Comparison of ENCODE assay signal across 18 mouse cellular contexts in the genomic region with DNA sequence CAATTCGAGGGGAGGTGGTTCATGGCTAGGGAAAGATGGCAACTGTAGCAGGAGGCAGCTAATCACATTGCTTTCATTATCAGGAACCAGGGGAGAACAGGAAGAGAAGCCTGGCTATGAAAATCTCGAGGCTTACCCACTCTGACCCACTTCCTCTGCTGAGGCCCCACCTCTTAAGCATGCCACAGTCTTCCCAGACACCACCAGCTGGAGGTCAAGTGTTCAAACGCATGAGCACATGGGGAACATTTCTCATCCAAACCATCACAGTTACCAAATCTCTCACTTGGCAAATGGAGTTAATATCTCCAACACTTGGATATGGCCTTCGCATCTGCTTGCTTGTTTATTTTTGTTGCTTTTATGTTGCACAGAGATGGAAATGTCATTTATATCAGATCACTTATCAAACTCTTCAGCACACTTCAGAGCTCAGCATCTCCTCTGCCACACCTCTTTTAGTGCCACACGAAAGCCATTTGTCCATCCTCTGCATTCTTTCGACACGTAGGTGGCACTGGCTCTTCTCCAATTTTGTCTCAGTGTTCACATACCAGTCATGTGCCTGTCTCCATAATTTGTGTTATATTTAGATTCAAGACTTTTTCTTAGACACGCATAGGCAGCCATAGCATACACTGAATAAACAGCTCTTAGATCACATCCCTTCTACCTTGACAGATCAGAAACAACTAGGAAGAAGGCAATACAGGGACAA. TPM values are rescaled to one million over a fixed set of nuclear protein-coding genes. Genes with fewer than 3 reads are reported as not detected.
DNase-seq lines count a peak whose midpoint lies in the region; ATAC-seq and TF ChIP-seq lines count a peak whose summit lies in the region.
"Had no signal": no experiment of that assay in that cellular context is flagged by ENCODE, and none has a peak within 500 bp of the region (broad histone marks: within the 10 kb centered on the region; RNA-seq: fewer than 3 reads in every experiment).

No protein-coding gene starts in this region.

- peak overlapping the region; percentile 30; the same call in 1 of the 2 replicates for H3K27ac ChIP-seq in lung, embryonic 14.5 days (ENCODE audit: low read depth)
- peak overlapping the region; percentile 56 for H3K27ac ChIP-seq in heart, embryonic 15.5 days
- H3K27ac ChIP-seq: embryonic facial prominence, embryonic 15.5 days; forebrain, embryonic 15.5 days; hindbrain, embryonic 12.5 days; limb, embryonic 12.5 days; liver, embryonic 15.5 days had no signal

- no peaks in the 10 kb centered on the region for H3K4me1 ChIP-seq in lung, embryonic 14.5 days (ENCODE audit: insufficient read depth)
- peaks cover 13% of the 10 kb centered on the region for H3K4me1 ChIP-seq in heart, embryonic 15.5 days (replicated peaks)
- H3K4me1 ChIP-seq: embryonic facial prominence, embryonic 15.5 days; forebrain, embryonic 15.5 days; limb, embryonic 12.5 days; liver, embryonic 15.5 days had no signal

- no peaks in the 10 kb centered on the region for H3K27me3 ChIP-seq in lung, embryonic 14.5 days (ENCODE audit: insufficient read depth, low read length)
- H3K27me3 ChIP-seq in heart, embryonic 15.5 days: no peaks in the 10 kb centered on the region
- H3K27me3 ChIP-seq: embryonic facial prominence, embryonic 15.5 days; forebrain, embryonic 15.5 days; hindbrain, embryonic 12.5 days; limb, embryonic 12.5 days; liver, embryonic 15.5 days had no signal

- no peak overlapping the region for H3K9ac ChIP-seq in lung, embryonic 14.5 days
- H3K9ac ChIP-seq in heart, embryonic 15.5 days: no peak overlapping the region
- H3K9ac ChIP-seq: embryonic facial prominence, embryonic 15.5 days; forebrain, embryonic 15.5 days; hindbrain, embryonic 12.5 days; limb, embryonic 12.5 days; liver, embryonic 15.5 days had no signal

- DNase-seq in frontal cortex, adult 2 months (ENCODE audit: extremely low spot score in 1 of 2, low spot score in 1 of 2): peak; percentile 40 to 55
- no peak for DNase-seq in frontal cortex, postnatal 14 days (ENCODE audit: low spot score in 2 of 2)
- peak; percentile 63 for DNase-seq in lung, embryonic 14.5 days
- no peak for DNase-seq in lung, postnatal 25 days (ENCODE audit: low spot score)
- no peak for DNase-seq in cerebellum, adult 11 months
- DNase-seq in cerebellum, adult 9-10 months: no peak
- DNase-seq: adrenal gland, postnatal 14 days; gastrocnemius, postnatal 10 days; kidney, postnatal 25 days had no signal

- H3K36me3 ChIP-seq in lung, embryonic 14.5 days (ENCODE audit: insufficient read depth): no peaks in the 10 kb centered on the region
- no peaks in the 10 kb centered on the region for H3K36me3 ChIP-seq in heart, embryonic 15.5 days
- H3K36me3 ChIP-seq: embryonic facial prominence, embryonic 15.5 days; forebrain, embryonic 15.5 days; hindbrain, embryonic 12.5 days; limb, embryonic 12.5 days; liver, embryonic 15.5 days had no signal

- WGBS in lung, embryonic 14.5 days: 26% methylated on average over 8 of the region's 8 CpGs
- WGBS in heart, embryonic 15.5 days: 32% methylated on average over 8 of the region's 8 CpGs

- no peak overlapping the region for H3K4me3 ChIP-seq in lung, embryonic 14.5 days (ENCODE audit: low read depth, low read length)
- no peak overlapping the region for H3K4me3 ChIP-seq in heart, embryonic 15.5 days
- H3K4me3 ChIP-seq: embryonic facial prominence, embryonic 15.5 days; forebrain, embryonic 15.5 days; hindbrain, embryonic 12.5 days; limb, embryonic 12.5 days; liver, embryonic 15.5 days had no signal

- TF ChIP-seq CTCF in lung, embryonic 14.5 days (IDR thresholded peaks at IDR 0.05; ENCODE audit: low read depth): no peak

- peak; percentile 87 for ATAC-seq in lung, embryonic 14.5 days (ENCODE audit: insufficient read depth)
- ATAC-seq in heart, embryonic 15.5 days (replicated peaks; ENCODE audit: insufficient number of reproducible peaks, insufficient read depth, low FRiP score, low read depth): peak; percentile 79
- ATAC-seq in megakaryocyte progenitor cell, adult 5-6 weeks (replicated peaks; ENCODE audit: poor library complexity): peak; percentile 46
- ATAC-seq: forebrain, embryonic 15.5 days; intestine, embryonic 16.5 days had no signal

- H3K9me3 ChIP-seq in lung, embryonic 14.5 days (ENCODE audit: low read depth, low read length): no peaks in the 10 kb centered on the region
- H3K9me3 ChIP-seq in heart, embryonic 15.5 days (replicated peaks): no peaks in the 10 kb centered on the region
- H3K9me3 ChIP-seq: embryonic facial prominence, embryonic 15.5 days; forebrain, embryonic 15.5 days; hindbrain, embryonic 12.5 days; limb, embryonic 12.5 days; liver, embryonic 15.5 days had no signal

- H3K4me2 ChIP-seq in lung, embryonic 14.5 days: no peak overlapping the region
- 0 out of 2 replicates have a peak overlapping the region, but pooled peaks have one; percentile 8 for H3K4me2 ChIP-seq in heart, embryonic 15.5 days
- H3K4me2 ChIP-seq: embryonic facial prominence, embryonic 15.5 days; forebrain, embryonic 15.5 days; hindbrain, embryonic 12.5 days; limb, embryonic 12.5 days; liver, embryonic 15.5 days; midbrain, embryonic 11.5 days had no signal

RNA-seq across cellular contexts. Expression of a gene that starts 8.9 kb away (rescaled TPM):
- 95.0 and 110 TPM in 2 replicates for polyA plus RNA-seq in frontal cortex, adult 2 months (2012; rRNA removed)
- 0.84 and 1.0 TPM in 2 replicates for polyA plus RNA-seq in lung, embryonic 14.5 days (2014; fragmentation: Nextera tagmentation; extraction: Ambion mirVana)
- 5.7 and 7.5 TPM in 2 replicates for polyA plus RNA-seq in heart, embryonic 15.5 days (2015; fragmentation: Nextera tagmentation; extraction: Ambion mirVana)
- not detected in 2 replicates for total RNA-seq in megakaryocyte progenitor cell, adult 5-6 weeks (2015)
- not detected in 2 replicates for total RNA-seq in megakaryocyte progenitor cell, adult 5-6 weeks (2017)

Comparison
In these comparisons a context has a peak if more than half of its experiments do, and no peak if none do; other contexts are left out.
1. DNase-seq: peak in frontal cortex, adult 2 months (2 of 2) and lung, embryonic 14.5 days (single experiment); none in frontal cortex, postnatal 14 days (0 of 2), lung, postnatal 25 days (single experiment), cerebellum, adult 11 months (single experiment) and cerebellum, adult 9-10 months (single experiment).
2. RNA of a gene that starts 8.9 kb away (polyA plus RNA-seq): 95.0 to 110 TPM in frontal cortex, adult 2 months; 5.7 to 7.5 TPM in heart, embryonic 15.5 days and 0.84 to 1.0 TPM in lung, embryonic 14.5 days; every median in the first group is over 10 times any median in the second.
3. Peak in every context shown above with its lines, with median percentiles within 50 percentile points of each other: ATAC-seq.